In genomic region chr9:55048211-55048880, GRCm38 (mm10) we compare ENCODE assay signal across 8 mouse cellular contexts. TPM values are rescaled to one million over a fixed set of nuclear protein-coding genes. Genes with fewer than 3 reads are reported as not detected.
DNase-seq lines count a peak whose midpoint lies in the region; ATAC-seq lines count a peak whose summit lies in the region.

TSS of gene Chrnb4 (minus strand) at chr9:55048779.

- no peaks in the 10 kb centered on the region for H3K36me3 ChIP-seq in kidney, embryonic 14.5 days (ENCODE audit: control insufficient read depth, insufficient read depth, low read length)
- no peaks in the 10 kb centered on the region for H3K36me3 ChIP-seq in heart, embryonic 15.5 days
- H3K36me3 ChIP-seq in midbrain, embryonic 10.5 days: no peaks in the 10 kb centered on the region

- peak; percentile 68 for ATAC-seq in kidney, embryonic 14.5 days (ENCODE audit: low FRiP score, low TSS enrichment)
- no peak; the same call in 1 of the 2 replicates for ATAC-seq in heart, embryonic 15.5 days (replicated peaks; ENCODE audit: insufficient number of reproducible peaks, insufficient read depth, low FRiP score, low read depth)
- ATAC-seq in activated CD4-positive, CD25-positive, alpha-beta regulatory T cell, adult 4 months: no peak

- peak within 1 kb of the TSS; percentile 37; the same call in 1 of the 2 replicates for H3K9ac ChIP-seq in kidney, embryonic 14.5 days (ENCODE audit: low read depth, low read length)
- H3K9ac ChIP-seq in heart, embryonic 15.5 days: peak within 1 kb of the TSS; percentile 43

- H3K4me1 ChIP-seq in kidney, embryonic 14.5 days (ENCODE audit: control insufficient read depth, insufficient read depth, low read length): peaks cover 5% of the 10 kb centered on the region; the same call in 1 of the 2 replicates
- H3K4me1 ChIP-seq in brown adipose tissue, adult 24 weeks (ENCODE audit: control insufficient read depth, insufficient read depth, insufficient read length, low read length): 0 out of 2 replicates have a peak, but pooled peaks cover 4% of the 10 kb centered on the region
- H3K4me1 ChIP-seq in heart, embryonic 15.5 days (replicated peaks): peaks cover 12% of the 10 kb centered on the region
- H3K4me1 ChIP-seq in midbrain, embryonic 10.5 days: peaks cover 33% of the 10 kb centered on the region

- no peak for DNase-seq in kidney, adult 11 months
- DNase-seq in midbrain, embryonic 10.5 days (ENCODE audit: low spot score): peak; percentile 48
- no peak for DNase-seq in lung, postnatal 25 days (ENCODE audit: low spot score)
- DNase-seq in gastrocnemius, adult 18-20 months (ENCODE audit: low spot score): no peak

- peak within 1 kb of the TSS; percentile 83 for H3K4me2 ChIP-seq in kidney, embryonic 14.5 days (replicated peaks; ENCODE audit: low read depth, low read length)
- H3K4me2 ChIP-seq in heart, embryonic 15.5 days: peak within 1 kb of the TSS; percentile 87

- H3K9me3 ChIP-seq in kidney, embryonic 14.5 days (ENCODE audit: control insufficient read depth, low read length): no peaks in the 10 kb centered on the region
- H3K9me3 ChIP-seq in heart, embryonic 15.5 days (replicated peaks): no peaks in the 10 kb centered on the region
- H3K9me3 ChIP-seq in midbrain, embryonic 10.5 days (replicated peaks): no peaks in the 10 kb centered on the region

- H3K4me3 ChIP-seq in kidney, embryonic 14.5 days (ENCODE audit: low read length): peak within 1 kb of the TSS; percentile 47
- H3K4me3 ChIP-seq in brown adipose tissue, adult 24 weeks (ENCODE audit: insufficient read depth, low read depth, low read length): peak within 1 kb of the TSS; percentile 35
- H3K4me3 ChIP-seq in heart, embryonic 15.5 days: peak within 1 kb of the TSS; percentile 55
- peak within 1 kb of the TSS; percentile 66 for H3K4me3 ChIP-seq in midbrain, embryonic 10.5 days

- WGBS in kidney, embryonic 14.5 days: 1% methylated on average over 23 of the region's 23 CpGs
- WGBS in heart, embryonic 15.5 days: under 1% methylated on average over 23 of the region's 23 CpGs
- WGBS in midbrain, embryonic 10.5 days: under 1% methylated on average over 23 of the region's 23 CpGs

- H3K27ac ChIP-seq in kidney, embryonic 14.5 days (ENCODE audit: low read depth, low read length): no peak within 1 kb of the TSS
- H3K27ac ChIP-seq in brown adipose tissue, adult 24 weeks (replicated peaks; ENCODE audit: low read depth, low read length): no peak within 1 kb of the TSS
- no peak within 1 kb of the TSS for H3K27ac ChIP-seq in heart, embryonic 15.5 days
- peak within 1 kb of the TSS; percentile 75 for H3K27ac ChIP-seq in midbrain, embryonic 10.5 days (replicated peaks)

- no peaks in the 10 kb centered on the region for H3K27me3 ChIP-seq in kidney, embryonic 14.5 days (ENCODE audit: control insufficient read depth, insufficient read depth, low read length)
- H3K27me3 ChIP-seq in heart, embryonic 15.5 days: peaks cover 19% of the 10 kb centered on the region
- H3K27me3 ChIP-seq in midbrain, embryonic 10.5 days (ENCODE audit: low read depth, poor library complexity, severe bottlenecking): peaks cover 21% of the 10 kb centered on the region

RNA-seq across cellular contexts. Expression of gene Chrnb4, which starts in this region (rescaled TPM):
- 0.77 and 1.6 TPM in 2 replicates for polyA plus RNA-seq in kidney, embryonic 14.5 days (2014; fragmentation: Nextera tagmentation; extraction: Ambion mirVana)
- not detected in 2 replicates for polyA plus RNA-seq in brown adipose tissue, adult 24 weeks (2012; ENCODE audit: insufficient read depth, insufficient read length, missing spikeins)
- polyA plus RNA-seq in heart, embryonic 15.5 days (2015; fragmentation: Nextera tagmentation; extraction: Ambion mirVana): 0.15 and 0.46 TPM in 2 replicates
- 1.9 and 2.2 TPM in 2 replicates for polyA plus RNA-seq in midbrain, embryonic 10.5 days (2016; fragmentation: Nextera tagmentation; extraction: Ambion mirVana)
- not detected for polyA plus RNA-seq in activated CD4-positive, CD25-positive, alpha-beta regulatory T cell, adult 4 months (2017; shearing (Covaris generic))
- under 1 TPM in 1 of 2 experiments, not detected in 1; 0.07 TPM for total RNA-seq in gastrocnemius, adult 18-20 months (2021)
